Mouse (Mus musculus): ENCODE results near the gene Dguok. TPM values are rescaled to one million over a fixed set of nuclear protein-coding genes. Genes with fewer than 3 reads are reported as not detected.
A peak's percentile ranks its signal among the peaks of the same experiment; 100 is the strongest.

Gene Dguok
- polyA plus RNA-seq (2014; fragmentation: Nextera tagmentation; extraction: Ambion mirVana) = 56.3 and 63.0 TPM in 2 replicates

GRCm38 (mm10) chr6:83506258-83507167 is at the start of gene Dguok:
Gene Dguok, minus strand, starts transcription at chr6:83506969.
- peak within 1 kb of the TSS; percentile 66 for H3K4me2 ChIP-seq (ENCODE audit: low read depth)
- no peaks in the 10 kb centered on the region for H3K36me3 ChIP-seq (ENCODE audit: control insufficient read depth, insufficient read depth, low read length)
- H3K9ac ChIP-seq (ENCODE audit: low read length) = peak within 1 kb of the TSS; percentile 76
- no peaks in the 10 kb centered on the region for H3K4me1 ChIP-seq (ENCODE audit: control insufficient read depth, insufficient read depth, low read length)
- DNase-seq (ENCODE audit: low spot score) (peak; percentile 96), ATAC-seq (ENCODE audit: insufficient read depth, low FRiP score, low TSS enrichment) (peak; percentile 100)
- under 1% methylated on average over 54 of the region's 54 CpGs for WGBS
- H3K27ac ChIP-seq (ENCODE audit: low read depth, low read length) = peak within 1 kb of the TSS; percentile 78
- H3K9me3 ChIP-seq (ENCODE audit: control insufficient read depth, low read length) = no peaks in the 10 kb centered on the region
- peak within 1 kb of the TSS; percentile 76 for H3K4me3 ChIP-seq (ENCODE audit: low read depth, low read length)
- no peaks in the 10 kb centered on the region for H3K27me3 ChIP-seq (ENCODE audit: control insufficient read depth, insufficient read depth, low read length)

- no peak overlapping the region for H3K9ac ChIP-seq (ENCODE audit: low read length)
- DNase-seq (ENCODE audit: low spot score) (no peak), ATAC-seq (ENCODE audit: insufficient read depth, low FRiP score, low TSS enrichment) (no peak)
- no peak overlapping the region for H3K27ac ChIP-seq (ENCODE audit: low read depth, low read length)
- H3K4me3 ChIP-seq (ENCODE audit: low read depth, low read length) = no peak overlapping the region
- H3K4me2 ChIP-seq (ENCODE audit: low read depth) = no peak overlapping the region
- WGBS = 92% methylated on average over 6 of the region's 6 CpGs
- H3K36me3 ChIP-seq (ENCODE audit: control insufficient read depth, insufficient read depth, low read length) = peaks cover 2% of the 10 kb centered on the region; the same call in 1 of the 2 replicates
- no peaks in the 10 kb centered on the region for H3K27me3 ChIP-seq (ENCODE audit: control insufficient read depth, insufficient read depth, low read length)
- H3K9me3 ChIP-seq (ENCODE audit: control insufficient read depth, low read length) = no peaks in the 10 kb centered on the region
- H3K4me1 ChIP-seq (ENCODE audit: control insufficient read depth, insufficient read depth, low read length) = no peaks in the 10 kb centered on the region
These were observed 49.2 kb upstream of the Dguok start for GRCm38 (mm10) chr6:83555972-83556371.

GRCm38 (mm10) chr6:83548346-83548745 is 41.6 kb upstream of the Dguok start:
- H3K36me3 ChIP-seq (ENCODE audit: control insufficient read depth, insufficient read depth, low read length) = no peaks in the 10 kb centered on the region
- H3K9ac ChIP-seq (ENCODE audit: low read length) = no peak overlapping the region
- H3K9me3 ChIP-seq (ENCODE audit: control insufficient read depth, low read length) = no peaks in the 10 kb centered on the region
- H3K4me2 ChIP-seq (ENCODE audit: low read depth) = no peak overlapping the region
- ATAC-seq (ENCODE audit: insufficient read depth, low FRiP score, low TSS enrichment) = no peak
- no peak overlapping the region for H3K27ac ChIP-seq (ENCODE audit: low read depth, low read length)
- H3K4me1 ChIP-seq (ENCODE audit: control insufficient read depth, insufficient read depth, low read length) = no peaks in the 10 kb centered on the region
- WGBS = 36% methylated on average over 5 of the region's 5 CpGs
- H3K4me3 ChIP-seq (ENCODE audit: low read depth, low read length) = no peak overlapping the region
- no peaks in the 10 kb centered on the region for H3K27me3 ChIP-seq (ENCODE audit: control insufficient read depth, insufficient read depth, low read length)
- no peak for DNase-seq (ENCODE audit: low spot score)

DNA sequence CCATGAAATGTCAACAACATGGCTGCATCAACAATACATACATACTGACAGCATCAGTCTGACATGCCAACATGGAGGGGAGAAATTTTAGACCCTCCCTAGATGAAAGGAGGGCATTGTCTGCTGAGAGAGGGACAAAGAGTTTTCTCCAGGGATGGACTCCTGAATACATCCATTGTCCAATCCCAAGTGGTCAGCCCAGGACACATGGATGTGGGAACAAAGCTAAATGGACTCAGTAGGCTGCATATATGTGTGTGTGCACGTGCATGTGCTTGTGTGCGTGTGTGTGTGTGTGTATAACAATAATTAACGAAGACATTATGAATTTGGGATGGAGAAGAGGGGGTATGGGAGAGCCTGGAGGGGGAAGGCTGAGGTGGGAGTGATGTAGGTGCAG is 39.0 kb upstream of the Dguok start:
- no peak overlapping the region for H3K9ac ChIP-seq (ENCODE audit: low read length)
- H3K27me3 ChIP-seq (ENCODE audit: control insufficient read depth, insufficient read depth, low read length) = no peaks in the 10 kb centered on the region
- no peak overlapping the region for H3K4me3 ChIP-seq (ENCODE audit: low read depth, low read length)
- ATAC-seq (ENCODE audit: insufficient read depth, low FRiP score, low TSS enrichment) (no peak), DNase-seq (ENCODE audit: low spot score) (no peak)
- no peak overlapping the region for H3K27ac ChIP-seq (ENCODE audit: low read depth, low read length)
- no peaks in the 10 kb centered on the region for H3K36me3 ChIP-seq (ENCODE audit: control insufficient read depth, insufficient read depth, low read length)
- H3K9me3 ChIP-seq (ENCODE audit: control insufficient read depth, low read length) = no peaks in the 10 kb centered on the region
- WGBS = 85% methylated on average over 3 of the region's 3 CpGs
- H3K4me1 ChIP-seq (ENCODE audit: control insufficient read depth, insufficient read depth, low read length) = no peaks in the 10 kb centered on the region
- H3K4me2 ChIP-seq (ENCODE audit: low read depth) = no peak overlapping the region

- Histone ChIP-seq H3K4me2 (ENCODE audit: low read depth) (no peak overlapping the region), H3K4me3 (ENCODE audit: low read depth, low read length) (no peak overlapping the region), H3K36me3 (ENCODE audit: control insufficient read depth, insufficient read depth, low read length) (no peaks in the 10 kb centered on the region), H3K4me1 (ENCODE audit: control insufficient read depth, insufficient read depth, low read length) (no peaks in the 10 kb centered on the region), H3K9ac (ENCODE audit: low read length) (no peak overlapping the region), H3K27me3 (ENCODE audit: control insufficient read depth, insufficient read depth, low read length) (no peaks in the 10 kb centered on the region), H3K27ac (ENCODE audit: low read depth, low read length) (no peak overlapping the region), H3K9me3 (ENCODE audit: control insufficient read depth, low read length) (no peaks in the 10 kb centered on the region)
- DNase-seq (ENCODE audit: low spot score) (no peak), ATAC-seq (ENCODE audit: insufficient read depth, low FRiP score, low TSS enrichment) (no peak)
- 83% methylated on average over 11 of the region's 11 CpGs for WGBS
These were observed 35.1 kb upstream of the Dguok start for GRCm38 (mm10) chr6:83541756-83542456.

- DNase-seq (ENCODE audit: low spot score) = no peak
- no peaks in the 10 kb centered on the region for H3K27me3 ChIP-seq (ENCODE audit: control insufficient read depth, insufficient read depth, low read length)
- no peaks in the 10 kb centered on the region for H3K9me3 ChIP-seq (ENCODE audit: control insufficient read depth, low read length)
- no peaks in the 10 kb centered on the region for H3K36me3 ChIP-seq (ENCODE audit: control insufficient read depth, insufficient read depth, low read length)
- no peak overlapping the region for H3K27ac ChIP-seq (ENCODE audit: low read depth, low read length)
- no peak for ATAC-seq (ENCODE audit: insufficient read depth, low FRiP score, low TSS enrichment)
- H3K4me1 ChIP-seq (ENCODE audit: control insufficient read depth, insufficient read depth, low read length) = no peaks in the 10 kb centered on the region
- no peak overlapping the region for H3K9ac ChIP-seq (ENCODE audit: low read length)
- 46% methylated on average over 4 of the region's 4 CpGs for WGBS
- H3K4me3 ChIP-seq (ENCODE audit: low read depth, low read length) = no peak overlapping the region
- H3K4me2 ChIP-seq (ENCODE audit: low read depth) = no peak overlapping the region
These were observed 33.2 kb upstream of the Dguok start for GRCm38 (mm10) chr6:83540017-83540416.

DNA sequence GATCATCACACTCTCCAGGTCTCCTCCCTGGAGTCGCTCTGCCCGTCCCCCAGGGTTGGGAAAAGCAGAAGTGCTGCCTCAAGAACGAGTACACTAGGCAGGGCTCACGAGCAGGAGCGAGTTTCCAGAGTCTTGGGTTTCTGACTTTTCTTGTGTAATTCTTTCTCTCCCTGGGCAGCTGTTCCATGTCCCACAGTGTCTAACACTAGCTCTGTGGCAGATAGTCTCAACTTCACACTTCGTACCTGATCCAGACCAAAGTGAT is 30.0 kb upstream of the Dguok start:
- ATAC-seq (ENCODE audit: insufficient read depth, low FRiP score, low TSS enrichment) = no peak
- no peaks in the 10 kb centered on the region for H3K9me3 ChIP-seq (ENCODE audit: control insufficient read depth, low read length)
- DNase-seq (ENCODE audit: low spot score) = no peak
- H3K27ac ChIP-seq (ENCODE audit: low read depth, low read length) = no peak overlapping the region
- H3K9ac ChIP-seq (ENCODE audit: low read length) = no peak overlapping the region
- no peaks in the 10 kb centered on the region for H3K4me1 ChIP-seq (ENCODE audit: control insufficient read depth, insufficient read depth, low read length)
- H3K4me2 ChIP-seq (ENCODE audit: low read depth) = no peak overlapping the region
- no peaks in the 10 kb centered on the region for H3K27me3 ChIP-seq (ENCODE audit: control insufficient read depth, insufficient read depth, low read length)
- no peaks in the 10 kb centered on the region for H3K36me3 ChIP-seq (ENCODE audit: control insufficient read depth, insufficient read depth, low read length)
- 52% methylated on average over 6 of the region's 6 CpGs for WGBS
- H3K4me3 ChIP-seq (ENCODE audit: low read depth, low read length) = no peak overlapping the region

DNA sequence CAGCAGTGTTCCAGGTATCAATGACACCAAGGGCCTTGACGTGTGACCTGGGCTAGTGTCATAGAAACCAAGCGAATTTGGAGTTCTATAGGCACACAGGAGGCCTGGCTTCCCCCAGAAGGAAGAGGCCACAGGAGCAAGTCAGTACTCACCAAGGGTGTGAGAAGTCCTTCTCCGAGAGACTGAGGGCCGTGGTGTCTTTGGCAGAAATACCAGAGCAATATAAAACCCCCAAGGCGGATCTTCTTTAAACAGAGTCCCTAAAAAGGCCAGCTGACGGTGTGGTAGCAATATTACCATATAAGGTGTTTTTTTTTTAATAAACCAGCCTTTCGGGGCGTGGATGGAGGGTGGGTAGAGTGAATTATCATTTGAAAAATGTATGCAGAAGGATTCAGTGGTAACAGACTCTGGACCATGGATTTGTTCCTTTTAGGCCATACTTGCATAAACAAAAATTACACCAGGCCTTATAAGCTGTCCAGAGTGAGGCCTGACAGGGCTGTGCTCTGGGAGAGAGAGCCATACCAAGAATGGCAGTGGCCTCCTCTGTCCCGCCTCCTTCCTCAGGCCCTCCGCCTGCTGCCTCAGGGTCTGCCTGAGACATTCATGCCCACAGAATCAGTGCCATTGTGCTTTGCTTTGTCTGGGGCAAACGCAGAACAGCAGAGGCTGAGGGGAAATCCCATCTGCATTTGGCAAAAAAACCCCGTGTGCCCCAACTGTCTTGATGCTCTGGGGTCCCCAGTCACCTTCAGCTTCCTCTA is 29.4 kb upstream of the Dguok start, which contains the start of gene Actg2:
Gene Actg2 (minus strand): TSS at position 238 of the 767 bp plus-strand sequence.
- 67% methylated on average over 12 of the region's 12 CpGs for WGBS
- Histone ChIP-seq H3K4me2 (ENCODE audit: low read depth) (no peak within 1 kb of the TSS), H3K4me3 (ENCODE audit: low read depth, low read length) (no peak within 1 kb of the TSS), H3K9me3 (ENCODE audit: control insufficient read depth, low read length) (no peaks in the 10 kb centered on the region), H3K27me3 (ENCODE audit: control insufficient read depth, insufficient read depth, low read length) (no peaks in the 10 kb centered on the region), H3K27ac (ENCODE audit: low read depth, low read length) (no peak within 1 kb of the TSS), H3K36me3 (ENCODE audit: control insufficient read depth, insufficient read depth, low read length) (no peaks in the 10 kb centered on the region), H3K4me1 (ENCODE audit: control insufficient read depth, insufficient read depth, low read length) (no peaks in the 10 kb centered on the region), H3K9ac (ENCODE audit: low read length) (no peak within 1 kb of the TSS)
- DNase-seq (ENCODE audit: low spot score) (no peak), ATAC-seq (ENCODE audit: insufficient read depth, low FRiP score, low TSS enrichment) (no peak)

Data from neural tube, embryonic 11.5 days (tissue).